In genomic region chr14:29967611-29968010, GRCm38 (mm10) we compare ENCODE assay signal across 8 mouse cellular contexts. TPM values are rescaled to one million over a fixed set of nuclear protein-coding genes. Genes with fewer than 3 reads are reported as not detected.
DNase-seq lines count a peak whose midpoint lies in the region; ATAC-seq lines count a peak whose summit lies in the region.

No protein-coding gene starts in this region.

- WGBS in lung, embryonic 16.5 days = 62% methylated on average over 7 of the region's 7 CpGs
- WGBS in embryonic facial prominence, embryonic 14.5 days = 58% methylated on average over 7 of the region's 7 CpGs
- whole genome bisulfite sequencing in limb, embryonic 12.5 days = 64% methylated on average over 7 of the region's 7 CpGs

- peak overlapping the region; percentile 70 for H3K9ac ChIP-seq in lung, embryonic 16.5 days (ENCODE audit: low read length)
- H3K9ac ChIP-seq in embryonic facial prominence, embryonic 14.5 days (ENCODE audit: low read depth, low read length) = peak overlapping the region; percentile 92
- peak overlapping the region; percentile 47 for H3K9ac ChIP-seq in limb, embryonic 12.5 days (replicated peaks)

- H3K4me2 ChIP-seq in lung, embryonic 16.5 days (ENCODE audit: low read depth, low read length) = peak overlapping the region; percentile 65
- peak overlapping the region; percentile 71 for H3K4me2 ChIP-seq in embryonic facial prominence, embryonic 14.5 days (ENCODE audit: low read depth, low read length)
- peak overlapping the region; percentile 59 for H3K4me2 ChIP-seq in limb, embryonic 12.5 days

- DNase-seq in lung, postnatal 4 days = no peak
- no peak for DNase-seq in embryonic facial prominence, embryonic 14.5 days (ENCODE audit: low spot score)
- peak; percentile 20 for DNase-seq in splenic B cell, adult 2 months (ENCODE audit: low read depth, low spot score)
- DNase-seq in cerebellum, postnatal 25 days = no peak
- no peak for DNase-seq in gastrocnemius, postnatal 10 days
- DNase-seq in kidney, adult 8-10 months = no peak

- H3K27ac ChIP-seq in lung, embryonic 16.5 days (ENCODE audit: low read length) = peak overlapping the region; percentile 64
- H3K27ac ChIP-seq in embryonic facial prominence, embryonic 14.5 days (replicated peaks; ENCODE audit: low read depth, low read length) = peak overlapping the region; percentile 65
- H3K27ac ChIP-seq in limb, embryonic 12.5 days = peak overlapping the region; percentile 72; the same call in 1 of the 2 replicates

- H3K4me3 ChIP-seq in lung, embryonic 16.5 days (ENCODE audit: low read length) = peak overlapping the region; percentile 90
- peak overlapping the region; percentile 76 for H3K4me3 ChIP-seq in embryonic facial prominence, embryonic 14.5 days (ENCODE audit: low read depth, low read length)
- H3K4me3 ChIP-seq in limb, embryonic 12.5 days (replicated peaks) = peak overlapping the region; percentile 85

- no peaks in the 10 kb centered on the region for H3K9me3 ChIP-seq in lung, embryonic 16.5 days (ENCODE audit: control insufficient read depth, low read length)
- no peaks in the 10 kb centered on the region for H3K9me3 ChIP-seq in embryonic facial prominence, embryonic 14.5 days (ENCODE audit: control insufficient read depth, low read length)
- H3K9me3 ChIP-seq in limb, embryonic 12.5 days = peaks cover 2% of the 10 kb centered on the region; the same call in 1 of the 2 replicates

- no peaks in the 10 kb centered on the region for H3K27me3 ChIP-seq in lung, embryonic 16.5 days (ENCODE audit: control insufficient read depth, insufficient read depth, low read depth, low read length)
- H3K27me3 ChIP-seq in embryonic facial prominence, embryonic 14.5 days (replicated peaks; ENCODE audit: control insufficient read depth, insufficient read depth, low read length) = no peaks in the 10 kb centered on the region
- H3K27me3 ChIP-seq in limb, embryonic 12.5 days = no peaks in the 10 kb centered on the region
- no peaks in the 10 kb centered on the region for H3K27me3 ChIP-seq in splenic B cell, adult 2 months (ENCODE audit: control insufficient read depth, insufficient read depth, low read length, poor library complexity, severe bottlenecking)

- no peak for ATAC-seq in lung, embryonic 16.5 days (ENCODE audit: low read depth)
- no peak for ATAC-seq in embryonic facial prominence, embryonic 14.5 days (ENCODE audit: low read depth)
- ATAC-seq in limb, embryonic 12.5 days (ENCODE audit: insufficient number of reproducible peaks, insufficient read depth, low FRiP score, low TSS enrichment, low read depth) = no peak

- H3K4me1 ChIP-seq in lung, embryonic 16.5 days (replicated peaks; ENCODE audit: control insufficient read depth, insufficient read depth, low read length) = peaks cover 14% of the 10 kb centered on the region
- H3K4me1 ChIP-seq in embryonic facial prominence, embryonic 14.5 days (ENCODE audit: control insufficient read depth, insufficient read depth, low read length) = peaks cover 15% of the 10 kb centered on the region
- H3K4me1 ChIP-seq in limb, embryonic 12.5 days (replicated peaks) = peaks cover 16% of the 10 kb centered on the region

- H3K36me3 ChIP-seq in lung, embryonic 16.5 days (ENCODE audit: control insufficient read depth, insufficient read depth, low read length) = peaks cover 14% of the 10 kb centered on the region
- H3K36me3 ChIP-seq in embryonic facial prominence, embryonic 14.5 days (ENCODE audit: control insufficient read depth, insufficient read depth, low read length) = peaks cover 27% of the 10 kb centered on the region
- peaks cover 25% of the 10 kb centered on the region for H3K36me3 ChIP-seq in limb, embryonic 12.5 days
- peaks cover 7% of the 10 kb centered on the region for H3K36me3 ChIP-seq in splenic B cell, adult 2 months (ENCODE audit: control insufficient read depth, insufficient read depth, low read length, poor library complexity, severe bottlenecking)

RNA-seq across cellular contexts. Expression of gene Selenok, which starts 0.5 kb away (rescaled TPM):
- polyA plus RNA-seq in lung, embryonic 16.5 days (2015; fragmentation: Nextera tagmentation; extraction: Ambion mirVana) = 289 and 290 TPM in 2 replicates
- 255 and 266 TPM in 2 replicates for polyA plus RNA-seq in embryonic facial prominence, embryonic 14.5 days (2014; fragmentation: Nextera tagmentation; extraction: Ambion mirVana)
- polyA plus RNA-seq in limb, embryonic 12.5 days (2016; fragmentation: Nextera tagmentation; extraction: Ambion mirVana) = 260 and 271 TPM in 2 replicates
- total RNA-seq in gastrocnemius, postnatal 10 days (2021) = 10 to 100 TPM; 58.3 to 58.5 TPM

RNA-seq across cellular contexts. Expression of gene Actr8, which starts 10.5 kb away (rescaled TPM):
- polyA plus RNA-seq in lung, embryonic 16.5 days (2015; fragmentation: Nextera tagmentation; extraction: Ambion mirVana) = 66.0 and 68.4 TPM in 2 replicates
- 43.9 and 49.1 TPM in 2 replicates for polyA plus RNA-seq in embryonic facial prominence, embryonic 14.5 days (2014; fragmentation: Nextera tagmentation; extraction: Ambion mirVana)
- 77.4 and 78.1 TPM in 2 replicates for polyA plus RNA-seq in limb, embryonic 12.5 days (2016; fragmentation: Nextera tagmentation; extraction: Ambion mirVana)
- 10 to 100 TPM; 29.7 to 34.0 TPM for total RNA-seq in gastrocnemius, postnatal 10 days (2021)

RNA-seq across cellular contexts. Expression of gene Il17rb, which starts 41.1 kb away (rescaled TPM):
- polyA plus RNA-seq in lung, embryonic 16.5 days (2015; fragmentation: Nextera tagmentation; extraction: Ambion mirVana) = 0.92 and 1.1 TPM in 2 replicates
- polyA plus RNA-seq in embryonic facial prominence, embryonic 14.5 days (2014; fragmentation: Nextera tagmentation; extraction: Ambion mirVana) = 1.2 and 1.4 TPM in 2 replicates
- 0.40 and 1.3 TPM in 2 replicates for polyA plus RNA-seq in limb, embryonic 12.5 days (2016; fragmentation: Nextera tagmentation; extraction: Ambion mirVana)
- under 1 TPM in 1 of 2 experiments, not detected in 1; 0.16 TPM for total RNA-seq in gastrocnemius, postnatal 10 days (2021)

RNA-seq across cellular contexts. Expression of gene Chdh, which starts 41.2 kb away (rescaled TPM):
- polyA plus RNA-seq in lung, embryonic 16.5 days (2015; fragmentation: Nextera tagmentation; extraction: Ambion mirVana) = 1.9 TPM in 2 replicates
- polyA plus RNA-seq in embryonic facial prominence, embryonic 14.5 days (2014; fragmentation: Nextera tagmentation; extraction: Ambion mirVana) = 0.70 and 1.0 TPM in 2 replicates
- polyA plus RNA-seq in limb, embryonic 12.5 days (2016; fragmentation: Nextera tagmentation; extraction: Ambion mirVana) = 0.24 and 0.49 TPM in 2 replicates
- total RNA-seq in gastrocnemius, postnatal 10 days (2021) = under 1 TPM; 0.35 to 0.41 TPM
